Mouse (Mus musculus): Measurements from ENCODE around the gene Fam71b. TPM values are rescaled to one million over a fixed set of nuclear protein-coding genes. Genes with fewer than 3 reads are reported as not detected.

Fam71b gene
- polyA plus RNA-seq, 1 experiment from 2014 or later: not detected

- no peaks in the 10 kb centered on the region for H3K36me3 ChIP-seq (ENCODE audit: control insufficient read depth, insufficient read depth, low read length)
- H3K4me1 ChIP-seq (ENCODE audit: control insufficient read depth, insufficient read depth, low read length): peaks cover 9% of the 10 kb centered on the region
- H3K9ac ChIP-seq (ENCODE audit: low read depth, low read length): no peak overlapping the region
- ATAC-seq: no peak
- no peak overlapping the region for H3K4me2 ChIP-seq (ENCODE audit: low read length)
- no peak overlapping the region for H3K27ac ChIP-seq (ENCODE audit: low read length)
- no peak overlapping the region for H3K4me3 ChIP-seq (ENCODE audit: low read depth, low read length)
- no peaks in the 10 kb centered on the region for H3K9me3 ChIP-seq (replicated peaks; ENCODE audit: control insufficient read depth, low read length, poor library complexity, severe bottlenecking)
- H3K27me3 ChIP-seq (ENCODE audit: control insufficient read depth, insufficient read depth, low read depth, low read length): no peaks in the 10 kb centered on the region
Measured at GRCm38 (mm10) chr11:46435363-46435762, 39.0 kb downstream of the Fam71b start.

GRCm38 (mm10) chr11:46436760-46437458 is 40.5 kb downstream of the Fam71b start, which contains the start of gene Med7:
TSS of gene Med7 (plus strand) at chr11:46436925.
- Histone ChIP-seq H3K4me2 (ENCODE audit: low read length) (peak within 1 kb of the TSS; percentile 96), H3K36me3 (ENCODE audit: control insufficient read depth, insufficient read depth, low read length) (peaks cover 3% of the 10 kb centered on the region; the same call in 1 of the 2 replicates), H3K4me1 (ENCODE audit: control insufficient read depth, insufficient read depth, low read length) (peaks cover 9% of the 10 kb centered on the region), H3K27ac (ENCODE audit: low read length) (peak within 1 kb of the TSS; percentile 85), H3K4me3 (ENCODE audit: low read depth, low read length) (peak within 1 kb of the TSS; percentile 91), H3K9me3 (replicated peaks; ENCODE audit: control insufficient read depth, low read length, poor library complexity, severe bottlenecking) (no peaks in the 10 kb centered on the region), H3K27me3 (ENCODE audit: control insufficient read depth, insufficient read depth, low read depth, low read length) (no peaks in the 10 kb centered on the region), H3K9ac (ENCODE audit: low read depth, low read length) (peak within 1 kb of the TSS; percentile 85)
- under 1% methylated on average over 56 of the region's 59 CpGs for WGBS
- ATAC-seq: peak; percentile 100

DNA sequence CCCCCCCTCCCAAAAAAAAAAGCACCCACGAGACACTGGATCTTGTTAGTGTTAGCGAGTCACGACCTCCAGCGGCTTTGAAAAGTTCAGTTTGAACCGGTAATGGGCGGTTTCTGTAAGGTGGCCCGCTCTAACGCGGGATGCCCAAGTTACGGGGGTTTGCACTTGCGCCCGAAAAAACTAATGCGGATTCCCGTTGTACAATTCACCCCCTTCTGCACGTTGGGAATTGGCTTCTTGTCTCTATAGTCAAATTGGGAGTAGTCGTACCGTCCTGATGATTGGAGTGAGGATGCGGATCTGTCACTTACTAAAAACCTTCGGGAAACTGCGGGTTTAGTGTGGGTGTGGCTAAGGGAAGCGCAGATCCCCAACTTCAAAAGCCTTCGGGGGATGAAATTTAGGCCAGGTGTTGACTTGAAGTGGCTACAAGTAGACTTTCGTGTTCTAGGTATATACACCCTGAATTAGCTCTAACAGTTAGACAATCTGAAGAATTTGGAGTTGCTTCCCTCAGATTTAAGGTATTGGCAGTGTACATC is 41.2 kb downstream of the Fam71b start:
- peak overlapping the region; percentile 85 for H3K9ac ChIP-seq (ENCODE audit: low read depth, low read length)
- H3K9me3 ChIP-seq (replicated peaks; ENCODE audit: control insufficient read depth, low read length, poor library complexity, severe bottlenecking): no peaks in the 10 kb centered on the region
- H3K27me3 ChIP-seq (ENCODE audit: control insufficient read depth, insufficient read depth, low read depth, low read length): no peaks in the 10 kb centered on the region
- 2% methylated on average over 23 of the region's 23 CpGs for WGBS
- ATAC-seq: peak; percentile 9
- peak overlapping the region; percentile 85 for H3K27ac ChIP-seq (ENCODE audit: low read length)
- peaks cover 3% of the 10 kb centered on the region; the same call in 1 of the 2 replicates for H3K36me3 ChIP-seq (ENCODE audit: control insufficient read depth, insufficient read depth, low read length)
- peak overlapping the region; percentile 91 for H3K4me3 ChIP-seq (ENCODE audit: low read depth, low read length)
- H3K4me2 ChIP-seq (ENCODE audit: low read length): peak overlapping the region; percentile 96
- H3K4me1 ChIP-seq (ENCODE audit: control insufficient read depth, insufficient read depth, low read length): peaks cover 9% of the 10 kb centered on the region

DNA sequence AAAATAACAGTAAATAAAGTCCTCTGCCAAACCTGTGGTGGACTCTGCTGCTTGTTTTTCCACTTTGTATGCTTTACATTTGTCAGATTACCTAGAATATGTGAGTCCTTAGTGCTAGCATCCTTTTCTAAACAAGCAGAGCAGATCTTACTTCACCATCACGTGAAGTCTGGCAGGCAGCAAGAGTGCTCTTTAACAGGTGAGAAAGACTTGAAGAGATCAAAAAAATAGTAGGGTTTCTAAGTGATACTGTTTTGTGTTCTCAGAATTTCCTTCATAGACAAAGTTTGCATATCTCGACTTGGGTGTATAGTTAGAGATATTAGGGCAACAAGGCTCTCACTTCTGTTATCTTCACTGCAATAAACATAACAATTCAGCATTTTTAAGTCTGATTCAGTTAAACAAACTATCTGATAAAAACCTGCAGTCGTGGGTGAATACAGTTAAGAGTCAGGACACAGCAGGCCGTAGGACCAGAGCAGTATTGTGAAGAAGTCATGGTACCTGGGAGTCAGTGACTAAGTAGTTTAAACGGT is 42.7 kb downstream of the Fam71b start:
- ATAC-seq: no peak
- peaks cover 9% of the 10 kb centered on the region for H3K4me1 ChIP-seq (ENCODE audit: control insufficient read depth, insufficient read depth, low read length)
- no peak overlapping the region for H3K4me2 ChIP-seq (ENCODE audit: low read length)
- H3K36me3 ChIP-seq (ENCODE audit: control insufficient read depth, insufficient read depth, low read length): peaks cover 5% of the 10 kb centered on the region; the same call in 1 of the 2 replicates
- no peak overlapping the region for H3K9ac ChIP-seq (ENCODE audit: low read depth, low read length)
- H3K27ac ChIP-seq (ENCODE audit: low read length): no peak overlapping the region
- H3K4me3 ChIP-seq (ENCODE audit: low read depth, low read length): no peak overlapping the region
- no peaks in the 10 kb centered on the region for H3K27me3 ChIP-seq (ENCODE audit: control insufficient read depth, insufficient read depth, low read depth, low read length)
- no peaks in the 10 kb centered on the region for H3K9me3 ChIP-seq (replicated peaks; ENCODE audit: control insufficient read depth, low read length, poor library complexity, severe bottlenecking)
- WGBS: 96% methylated on average over 5 of the region's 5 CpGs

DNA sequence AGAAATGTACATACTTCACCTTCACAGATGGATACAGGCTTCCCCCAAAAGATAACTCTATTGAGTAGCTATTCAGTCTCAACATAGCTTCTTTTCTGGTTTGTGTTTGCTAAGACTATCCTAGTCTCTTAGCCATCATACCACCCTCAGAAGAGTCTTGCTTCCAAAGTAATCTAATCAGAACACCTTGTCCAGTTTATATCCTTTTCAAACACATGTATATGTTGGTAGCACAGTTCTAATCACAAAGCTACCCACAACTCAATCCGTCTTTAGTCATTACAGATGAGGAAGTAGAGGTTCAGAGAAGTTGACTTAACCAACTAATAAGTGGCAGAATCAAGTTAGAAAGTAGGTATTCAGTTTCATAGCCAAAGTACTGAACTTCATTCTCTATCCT is 45.4 kb downstream of the Fam71b start:
- no peak overlapping the region for H3K4me3 ChIP-seq (ENCODE audit: low read depth, low read length)
- ATAC-seq: no peak
- H3K36me3 ChIP-seq (ENCODE audit: control insufficient read depth, insufficient read depth, low read length): peaks cover 5% of the 10 kb centered on the region; the same call in 1 of the 2 replicates
- H3K27ac ChIP-seq (ENCODE audit: low read length): no peak overlapping the region
- 98% methylated on average over 1 of the region's 1 CpGs for WGBS
- no peak overlapping the region for H3K4me2 ChIP-seq (ENCODE audit: low read length)
- H3K4me1 ChIP-seq (ENCODE audit: control insufficient read depth, insufficient read depth, low read length): peaks cover 6% of the 10 kb centered on the region
- no peaks in the 10 kb centered on the region for H3K27me3 ChIP-seq (ENCODE audit: control insufficient read depth, insufficient read depth, low read depth, low read length)
- H3K9me3 ChIP-seq (replicated peaks; ENCODE audit: control insufficient read depth, low read length, poor library complexity, severe bottlenecking): no peaks in the 10 kb centered on the region
- no peak overlapping the region for H3K9ac ChIP-seq (ENCODE audit: low read depth, low read length)

GRCm38 (mm10) chr11:46443152-46443551 is 46.8 kb downstream of the Fam71b start:
- Histone ChIP-seq H3K4me3 (ENCODE audit: low read depth, low read length) (no peak overlapping the region), H3K27ac (ENCODE audit: low read length) (no peak overlapping the region), H3K36me3 (ENCODE audit: control insufficient read depth, insufficient read depth, low read length) (peaks cover 5% of the 10 kb centered on the region; the same call in 1 of the 2 replicates), H3K9me3 (replicated peaks; ENCODE audit: control insufficient read depth, low read length, poor library complexity, severe bottlenecking) (no peaks in the 10 kb centered on the region), H3K9ac (ENCODE audit: low read depth, low read length) (no peak overlapping the region), H3K27me3 (ENCODE audit: control insufficient read depth, insufficient read depth, low read depth, low read length) (no peaks in the 10 kb centered on the region), H3K4me1 (ENCODE audit: control insufficient read depth, insufficient read depth, low read length) (peaks cover 1% of the 10 kb centered on the region; the same call in 1 of the 2 replicates), H3K4me2 (ENCODE audit: low read length) (no peak overlapping the region)
- WGBS: 100% methylated on average over 1 of the region's 1 CpGs
- ATAC-seq: no peak

DNA sequence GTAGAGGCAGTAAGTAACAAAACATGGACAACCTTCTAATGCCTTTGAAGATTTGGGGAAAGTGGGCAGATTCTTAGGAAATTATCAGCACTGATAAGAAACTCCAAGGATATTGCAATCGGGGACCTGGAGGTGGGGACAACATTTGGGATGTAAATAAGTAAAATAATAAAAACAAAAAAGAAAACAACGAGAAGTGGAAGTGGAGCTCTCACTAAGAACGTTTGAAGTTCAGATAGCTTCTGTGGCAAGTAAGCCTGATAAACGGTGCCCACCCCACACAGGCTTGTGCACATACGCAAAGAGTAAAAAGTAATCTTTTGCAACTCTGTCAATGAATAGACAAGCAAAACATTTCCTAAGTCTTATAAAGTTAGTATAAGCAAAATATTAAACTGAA is 47.6 kb downstream of the Fam71b start:
- Histone ChIP-seq H3K9me3 (replicated peaks; ENCODE audit: control insufficient read depth, low read length, poor library complexity, severe bottlenecking) (no peaks in the 10 kb centered on the region), H3K4me1 (ENCODE audit: control insufficient read depth, insufficient read depth, low read length) (no peaks in the 10 kb centered on the region), H3K4me3 (ENCODE audit: low read depth, low read length) (no peak overlapping the region), H3K36me3 (ENCODE audit: control insufficient read depth, insufficient read depth, low read length) (peaks cover 5% of the 10 kb centered on the region; the same call in 1 of the 2 replicates), H3K27ac (ENCODE audit: low read length) (no peak overlapping the region), H3K4me2 (ENCODE audit: low read length) (no peak overlapping the region), H3K9ac (ENCODE audit: low read depth, low read length) (no peak overlapping the region), H3K27me3 (ENCODE audit: control insufficient read depth, insufficient read depth, low read depth, low read length) (no peaks in the 10 kb centered on the region)
- 96% methylated on average over 5 of the region's 5 CpGs for WGBS
- ATAC-seq: no peak

DNA sequence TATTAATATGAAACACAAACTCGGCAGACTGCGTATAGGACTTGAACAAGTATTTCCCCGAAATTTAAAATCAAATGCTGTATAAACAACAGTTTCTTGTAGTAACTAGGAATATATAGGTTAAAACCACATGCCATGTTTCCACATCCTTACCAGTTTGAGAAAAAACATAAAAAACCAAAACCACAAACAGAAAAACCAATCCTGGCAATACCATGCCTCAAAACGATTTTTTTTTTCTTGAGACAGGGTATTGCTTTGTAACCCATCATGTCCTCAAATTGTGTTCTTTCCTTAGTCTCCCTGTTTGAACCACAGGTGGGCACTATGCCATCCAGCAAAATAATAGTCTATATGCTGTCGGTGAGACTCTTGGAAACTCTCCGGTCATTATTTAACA is 49.8 kb downstream of the Fam71b start:
- Histone ChIP-seq H3K27ac (ENCODE audit: low read length) (no peak overlapping the region), H3K4me3 (ENCODE audit: low read depth, low read length) (no peak overlapping the region), H3K4me2 (ENCODE audit: low read length) (no peak overlapping the region), H3K9me3 (replicated peaks; ENCODE audit: control insufficient read depth, low read length, poor library complexity, severe bottlenecking) (no peaks in the 10 kb centered on the region), H3K27me3 (ENCODE audit: control insufficient read depth, insufficient read depth, low read depth, low read length) (no peaks in the 10 kb centered on the region), H3K9ac (ENCODE audit: low read depth, low read length) (no peak overlapping the region), H3K36me3 (ENCODE audit: control insufficient read depth, insufficient read depth, low read length) (0 out of 2 replicates have a peak, but pooled peaks cover 2% of the 10 kb centered on the region), H3K4me1 (ENCODE audit: control insufficient read depth, insufficient read depth, low read length) (no peaks in the 10 kb centered on the region)
- ATAC-seq: no peak
- WGBS: 92% methylated on average over 6 of the region's 6 CpGs

Measured in midbrain, embryonic 16.5 days (tissue).